Mouse (Mus musculus) midbrain, embryonic 12.5 days (tissue): ENCODE measurements around the gene Sytl2. TPM values are rescaled to one million over a fixed set of nuclear protein-coding genes. Genes with fewer than 3 reads are reported as not detected.

Source experiments
- ATAC-seq: fragments of 200-750 bp; cut with Nextera tagmentation; 2 replicates; pipeline ENCODE4 v1.8.0; 2017; ENCODE audit warnings: low read depth, moderate TSS enrichment, moderate library complexity; ENCODE audit not compliant: low FRiP score
- H3K27ac ChIP-seq: fragments of 300-500 bp; sonication (generic); replicated peaks from 2 replicates; pipeline ENCODE4 v1.5.1; 2016; ENCODE audit warnings: mild to moderate bottlenecking
- H3K27me3 ChIP-seq: fragments of 300-500 bp; sonication (generic); 2 replicates; pipeline ENCODE4 v1.6.1; 2016; ENCODE audit warnings: mild to moderate bottlenecking
- H3K36me3 ChIP-seq: fragments of 300-500 bp; sonication (generic); 2 replicates; pipeline ENCODE4 v1.6.1; 2016
- H3K4me1 ChIP-seq: fragments of 300-500 bp; sonication (generic); 2 replicates; pipeline ENCODE4 v1.6.1; 2016
- H3K4me2 ChIP-seq: fragments of 300-500 bp; sonication (generic); replicated peaks from 2 replicates; pipeline ENCODE4 v1.6.1; 2016; ENCODE audit warnings: mild to moderate bottlenecking, moderate library complexity
- H3K4me3 ChIP-seq: fragments of 300-500 bp; sonication (generic); 2 replicates; pipeline ENCODE4 v1.5.1; 2016; ENCODE audit warnings: mild to moderate bottlenecking
- H3K9ac ChIP-seq: fragments of 300-500 bp; sonication (generic); replicated peaks from 2 replicates; pipeline ENCODE4 v1.6.1; 2016; ENCODE audit warnings: mild to moderate bottlenecking, moderate library complexity
- H3K9me3 ChIP-seq: fragments of 300-500 bp; sonication (generic); 2 replicates; pipeline ENCODE4 v1.6.1; 2016; ENCODE audit warnings: mild to moderate bottlenecking
- WGBS: fragments of 180-500 bp; shearing (Covaris S2); methylation state at CpG from one replicate; pipeline ENCODE4 v1.1.7; 2016; 5-methylcytosine and 5-hydroxymethylcytosine counted together
- polyA plus RNA-seq: library from polyadenylated mRNA; unstranded; fragments of >200 nt; fragmentation: Nextera tagmentation; extraction: Ambion mirVana; gene quantifications from 2 replicates; pipeline ENCODE4 v1.2.1, GENCODE M21; 2016

Gene Sytl2
- polyA plus RNA-seq, 1 experiment from 2014 or later: 3.2 TPM

DNA sequence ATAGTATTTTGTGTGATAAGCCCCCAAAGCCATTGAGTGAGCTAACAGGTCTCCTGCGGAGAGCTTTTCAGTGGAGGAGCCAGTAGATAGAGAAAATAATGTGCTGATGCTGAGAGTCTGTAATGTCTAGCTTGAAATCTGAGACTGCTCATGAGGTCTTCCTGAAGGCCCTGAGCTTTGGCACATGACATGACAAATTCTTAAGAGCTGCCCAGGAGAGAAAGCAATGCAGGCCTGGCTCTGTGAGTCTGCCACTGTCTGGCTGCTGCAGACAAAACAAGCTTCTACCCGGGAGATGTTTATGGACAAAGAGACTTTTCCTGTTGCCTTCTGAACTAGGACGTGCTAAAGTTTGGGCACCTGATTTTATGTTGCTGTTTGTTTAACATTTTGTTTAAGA is 87.7 kb downstream of the Sytl2 start:
- no peaks in the 10 kb centered on the region for H3K27me3 ChIP-seq

DNA sequence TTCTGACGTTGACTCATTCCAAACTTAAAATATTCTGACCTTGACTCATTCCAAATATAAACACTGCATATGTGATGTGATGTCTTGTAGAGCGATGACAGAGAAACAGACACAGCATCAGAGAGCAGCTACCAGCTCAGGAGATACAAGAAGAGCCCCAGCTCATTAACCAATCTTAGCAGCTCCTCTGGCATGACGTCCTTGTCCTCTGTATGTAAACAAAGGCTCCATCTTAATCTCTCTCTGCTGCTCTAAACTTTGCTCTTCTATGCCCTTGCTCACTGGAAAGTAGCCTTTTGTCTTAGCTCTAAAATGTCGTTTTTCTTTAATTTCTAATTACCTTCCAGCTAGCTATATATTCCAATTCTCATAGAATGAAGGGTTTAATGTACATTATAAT is 93.0 kb downstream of the Sytl2 start:
- Histone ChIP-seq H3K9me3 (no peaks in the 10 kb centered on the region), H3K4me1 (no peaks in the 10 kb centered on the region), H3K4me3 (no peak overlapping the region), H3K27me3 (no peaks in the 10 kb centered on the region), H3K36me3 (no peaks in the 10 kb centered on the region), H3K4me2 (no peak overlapping the region), H3K9ac (no peak overlapping the region), H3K27ac (no peak overlapping the region)
- 56% methylated on average over 4 of the region's 4 CpGs for WGBS
- no peak for ATAC-seq

More for the DNA sequence above, 87.7 kb downstream of the Sytl2 start:
- 26% methylated on average over 3 of the region's 3 CpGs for WGBS
- peaks cover 11% of the 10 kb centered on the region for H3K4me1 ChIP-seq
- ATAC-seq: no peak
- no peak overlapping the region for H3K9ac ChIP-seq
- H3K27ac ChIP-seq: no peak overlapping the region
- H3K4me2 ChIP-seq: no peak overlapping the region
- H3K36me3 ChIP-seq: no peaks in the 10 kb centered on the region
- H3K9me3 ChIP-seq: no peaks in the 10 kb centered on the region
- no peak overlapping the region for H3K4me3 ChIP-seq

DNA sequence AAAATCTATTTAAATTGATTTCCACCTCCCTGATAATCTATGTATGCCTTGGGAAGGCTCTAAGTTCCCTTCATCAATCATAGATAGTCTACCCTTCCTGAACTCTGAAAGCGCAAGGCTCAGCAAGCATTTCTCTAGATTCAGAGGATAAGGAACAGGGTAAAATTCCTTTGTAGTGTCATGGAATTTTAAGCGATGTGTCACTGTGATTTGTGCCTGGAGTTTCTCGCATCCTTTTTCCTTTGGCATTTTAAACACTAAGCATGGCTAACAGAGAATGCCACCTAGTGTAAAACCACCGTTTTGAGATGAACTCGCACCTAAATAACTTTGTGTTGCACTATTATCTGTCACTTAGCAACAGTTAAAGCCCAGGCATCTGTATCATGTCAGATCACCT is 93.9 kb downstream of the Sytl2 start:
- H3K27ac ChIP-seq: no peak overlapping the region
- H3K4me1 ChIP-seq: no peaks in the 10 kb centered on the region
- no peak overlapping the region for H3K9ac ChIP-seq
- H3K4me2 ChIP-seq: no peak overlapping the region
- no peak for ATAC-seq
- WGBS: 68% methylated on average over 5 of the region's 5 CpGs
- H3K4me3 ChIP-seq: no peak overlapping the region
- H3K36me3 ChIP-seq: no peaks in the 10 kb centered on the region
- no peaks in the 10 kb centered on the region for H3K27me3 ChIP-seq
- H3K9me3 ChIP-seq: no peaks in the 10 kb centered on the region

DNA sequence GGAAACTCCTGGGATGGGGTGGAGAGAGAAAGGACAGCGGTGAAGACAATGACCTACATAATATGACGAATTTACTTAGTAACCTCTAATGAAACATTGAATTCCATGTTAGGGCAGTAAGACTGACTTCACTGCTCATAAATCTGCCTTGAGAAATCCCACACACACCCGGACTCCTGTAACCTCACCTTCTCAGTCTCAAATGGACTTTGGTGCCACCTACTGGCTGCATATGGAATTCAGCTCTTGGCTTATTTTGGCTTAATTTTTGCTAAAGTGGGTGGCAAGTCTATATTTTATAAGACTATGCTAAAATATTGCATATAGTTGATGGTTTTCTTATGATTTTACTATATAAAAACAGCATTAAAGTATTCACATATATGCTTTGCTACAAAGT is 107.9 kb downstream of the Sytl2 start:
- Histone ChIP-seq H3K9me3 (no peaks in the 10 kb centered on the region), H3K27ac (no peak overlapping the region), H3K4me2 (no peak overlapping the region), H3K4me1 (no peaks in the 10 kb centered on the region), H3K9ac (no peak overlapping the region), H3K4me3 (no peak overlapping the region), H3K36me3 (no peaks in the 10 kb centered on the region), H3K27me3 (no peaks in the 10 kb centered on the region)
- WGBS: 59% methylated on average over 3 of the region's 3 CpGs
- ATAC-seq: peak; percentile 41; the same call in 1 of the 2 replicates

DNA sequence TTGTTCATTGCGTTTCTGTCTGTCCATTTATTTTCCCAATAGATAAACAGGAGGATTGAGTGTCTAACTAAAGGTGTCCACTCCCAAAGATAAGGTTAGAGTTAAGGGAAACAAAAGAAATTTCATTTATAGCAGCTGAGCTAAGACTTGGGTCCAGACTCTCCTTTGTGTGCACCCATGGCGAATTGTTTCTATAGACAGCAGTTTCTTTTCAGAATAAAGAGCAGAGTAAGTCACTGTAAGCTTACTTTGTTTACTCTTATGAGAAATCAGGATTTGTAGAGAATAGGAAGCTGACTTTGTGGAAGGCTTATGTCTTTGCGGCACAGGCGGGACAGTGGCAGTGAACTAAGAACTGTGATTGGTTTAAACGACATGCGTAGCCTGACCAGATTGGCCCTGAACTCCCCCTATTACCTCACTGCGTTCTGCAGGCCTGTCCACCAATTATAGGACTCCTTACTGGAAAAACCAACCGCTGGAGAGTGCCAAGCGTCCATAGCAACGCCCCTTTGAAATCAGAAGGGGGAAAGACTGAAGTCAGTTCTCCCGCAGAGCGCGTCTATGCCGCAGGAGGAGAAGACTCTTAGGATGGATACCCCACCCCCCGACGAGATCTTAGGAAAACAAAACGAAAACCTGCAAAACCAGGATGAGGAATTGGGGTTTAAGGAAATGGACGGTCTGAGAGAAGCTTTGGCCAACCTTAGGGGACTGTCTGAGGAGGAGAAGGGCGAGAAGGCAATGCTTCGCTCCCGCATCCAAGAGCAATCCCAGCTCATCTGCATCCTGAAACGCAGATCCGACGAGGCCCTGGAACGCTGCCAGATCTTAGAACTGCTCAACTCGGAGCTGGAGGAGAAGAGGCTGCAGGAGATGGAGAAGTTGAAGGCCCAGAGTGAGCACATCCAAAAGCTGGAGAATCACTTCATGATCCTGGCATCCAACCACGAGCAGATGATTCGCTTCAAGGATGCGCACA is 124.3 kb downstream of the Sytl2 start, which contains the start of gene Ccdc89:
Gene Ccdc89, plus strand, starts transcription at position 558 of the 982 bp plus-strand sequence.
- WGBS: 19% methylated on average over 29 of the region's 29 CpGs
- peaks cover 7% of the 10 kb centered on the region for H3K4me1 ChIP-seq
- H3K9ac ChIP-seq: peak within 1 kb of the TSS; percentile 31
- H3K36me3 ChIP-seq: no peaks in the 10 kb centered on the region
- ATAC-seq: peak; percentile 100
- peak within 1 kb of the TSS; percentile 60 for H3K4me2 ChIP-seq
- H3K27me3 ChIP-seq: peaks cover 7% of the 10 kb centered on the region
- peak within 1 kb of the TSS; percentile 38 for H3K4me3 ChIP-seq
- no peaks in the 10 kb centered on the region for H3K9me3 ChIP-seq
- H3K27ac ChIP-seq: no peak within 1 kb of the TSS

DNA sequence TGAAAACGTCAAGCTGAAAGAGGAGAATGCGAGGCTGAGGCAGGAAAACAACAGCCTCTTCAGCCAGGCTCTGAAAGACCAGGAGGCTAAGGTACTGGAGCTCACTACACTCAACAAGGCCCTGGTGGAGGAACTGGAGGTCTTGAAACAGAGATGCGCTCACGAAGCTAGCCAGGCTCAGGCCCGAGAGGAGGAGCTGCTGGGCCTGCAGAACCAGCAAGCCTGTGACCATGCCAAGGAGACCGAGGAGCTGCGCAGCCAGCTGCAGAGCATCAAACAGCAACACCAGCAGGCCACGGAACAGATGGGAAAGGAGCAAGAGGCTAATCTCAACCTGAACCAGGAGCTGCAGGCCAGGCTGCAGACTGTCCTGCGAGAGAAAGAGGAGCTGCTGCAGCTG is 125.0 kb downstream of the Sytl2 start:
- Histone ChIP-seq H3K4me3 (peak overlapping the region; percentile 38), H3K4me2 (peak overlapping the region; percentile 60), H3K9me3 (no peaks in the 10 kb centered on the region), H3K36me3 (no peaks in the 10 kb centered on the region), H3K4me1 (peaks cover 7% of the 10 kb centered on the region), H3K27me3 (peaks cover 7% of the 10 kb centered on the region), H3K27ac (no peak overlapping the region), H3K9ac (0 out of 2 replicates have a peak overlapping the region, but pooled peaks have one; percentile 1)
- ATAC-seq: no peak
- 70% methylated on average over 9 of the region's 9 CpGs for WGBS

DNA sequence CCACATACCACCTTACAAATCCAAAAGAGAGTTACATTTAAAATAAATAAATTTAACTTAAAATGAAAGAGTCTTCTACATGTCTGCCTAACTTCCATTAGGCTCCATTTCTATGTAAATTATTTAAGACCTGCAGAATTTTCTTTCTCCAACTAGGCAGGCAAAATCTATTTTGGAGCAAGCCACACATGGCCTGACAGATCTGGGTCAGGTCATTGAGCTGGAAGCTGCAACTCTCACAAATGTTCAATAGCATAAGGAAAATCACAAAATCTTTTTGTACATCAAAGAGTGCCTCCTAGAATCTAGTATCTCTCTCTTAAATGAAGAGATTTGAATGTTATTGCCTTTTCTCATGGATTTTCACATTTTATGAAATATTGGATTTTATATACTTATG is 130.2 kb downstream of the Sytl2 start:
- Histone ChIP-seq H3K9ac (no peak overlapping the region), H3K9me3 (no peaks in the 10 kb centered on the region), H3K27ac (no peak overlapping the region), H3K4me2 (no peak overlapping the region), H3K4me3 (no peak overlapping the region), H3K27me3 (peaks cover 1% of the 10 kb centered on the region; the same call in 1 of the 2 replicates), H3K4me1 (no peaks in the 10 kb centered on the region; the same call in 1 of the 2 replicates), H3K36me3 (no peaks in the 10 kb centered on the region)
- ATAC-seq: no peak

DNA sequence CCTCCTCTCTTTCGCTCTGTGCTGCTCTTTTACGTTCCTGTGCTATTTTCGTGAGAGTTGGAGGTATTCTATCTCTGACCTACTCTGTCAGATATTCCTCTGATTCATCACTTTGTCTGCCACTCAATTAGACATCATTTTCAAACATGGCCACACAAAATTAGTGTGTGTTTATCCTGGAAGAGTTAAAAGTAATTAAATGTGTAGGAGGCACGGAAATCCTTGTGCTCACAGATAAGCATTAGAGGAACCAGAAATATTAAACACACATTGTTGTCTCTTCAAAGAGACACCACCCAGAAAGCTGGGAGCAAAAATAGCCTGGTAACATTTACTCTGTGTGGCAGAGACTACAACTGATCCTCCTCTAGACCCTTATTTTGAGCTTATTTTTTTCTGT is 138.0 kb downstream of the Sytl2 start:
- Histone ChIP-seq H3K4me2 (no peak overlapping the region), H3K36me3 (no peaks in the 10 kb centered on the region), H3K9me3 (no peaks in the 10 kb centered on the region), H3K9ac (no peak overlapping the region), H3K27me3 (no peaks in the 10 kb centered on the region), H3K4me3 (no peak overlapping the region), H3K4me1 (0 out of 2 replicates have a peak, but pooled peaks cover 4% of the 10 kb centered on the region), H3K27ac (no peak overlapping the region)
- no peak for ATAC-seq
- WGBS: 90% methylated on average over 4 of the region's 4 CpGs

DNA sequence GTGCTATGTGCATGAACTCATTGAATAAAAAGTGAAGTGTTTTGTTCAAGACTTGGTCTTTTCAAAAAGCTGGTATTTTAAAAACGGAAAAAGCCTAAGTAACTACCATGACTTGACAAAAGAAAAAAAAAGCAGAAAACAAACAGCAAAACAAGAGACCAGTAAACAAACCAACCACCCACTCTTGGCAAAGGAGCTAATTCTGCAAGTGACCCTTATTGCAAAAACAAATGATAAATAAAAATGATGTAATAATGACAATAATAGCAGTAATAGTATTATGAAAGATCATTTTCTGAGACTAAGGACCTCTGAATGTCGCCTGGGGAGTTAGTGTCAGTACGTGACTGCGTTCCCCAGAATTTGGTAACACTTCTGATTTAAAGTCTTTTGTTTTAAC is 140.0 kb downstream of the Sytl2 start:
- H3K4me2 ChIP-seq: peak overlapping the region; percentile 54
- H3K4me3 ChIP-seq: peak overlapping the region; percentile 96
- 11% methylated on average over 4 of the region's 4 CpGs for WGBS
- 0 out of 2 replicates have a peak, but pooled peaks cover under 1% of the 10 kb centered on the region for H3K36me3 ChIP-seq
- H3K9ac ChIP-seq: peak overlapping the region; percentile 37; the same call in 1 of the 2 replicates
- peak overlapping the region; percentile 99 for H3K27ac ChIP-seq
- no peaks in the 10 kb centered on the region for H3K27me3 ChIP-seq
- peaks cover 6% of the 10 kb centered on the region; the same call in 1 of the 2 replicates for H3K4me1 ChIP-seq
- peak; percentile 20 for ATAC-seq
- no peaks in the 10 kb centered on the region for H3K9me3 ChIP-seq

DNA sequence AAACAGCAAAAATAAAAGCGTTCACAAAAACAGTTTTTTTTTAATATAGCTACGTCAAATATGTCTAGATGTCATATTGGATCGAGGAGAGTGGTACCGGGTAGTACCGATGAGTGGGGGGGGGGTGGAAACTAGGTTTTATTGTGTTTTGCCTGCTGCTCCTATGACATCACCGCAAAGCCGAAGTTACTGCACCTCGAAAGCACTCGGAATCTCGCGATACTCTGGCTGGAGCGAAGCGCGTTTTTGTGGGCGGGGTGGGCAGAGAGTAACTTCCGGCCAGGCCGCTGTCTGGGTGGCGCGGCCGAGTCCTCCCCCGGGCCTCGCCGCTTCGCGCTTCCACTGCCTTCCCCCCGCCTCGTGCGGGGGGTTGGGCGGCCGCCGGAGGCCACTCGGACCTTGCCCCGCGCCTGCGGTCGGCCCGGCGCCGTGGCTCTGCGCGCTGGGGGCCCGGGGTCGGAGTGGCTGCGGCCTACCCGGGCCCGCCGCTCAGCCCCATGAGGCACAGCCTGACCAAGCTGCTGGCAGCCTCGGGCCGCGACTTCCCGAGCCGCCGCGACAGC is 140.5 kb downstream of the Sytl2 start, which contains the start of gene Crebzf:
Gene Crebzf, plus strand, starts transcription at position 212 of the 563 bp plus-strand sequence.
- Histone ChIP-seq H3K4me3 (peak within 1 kb of the TSS; percentile 96), H3K9me3 (no peaks in the 10 kb centered on the region), H3K27ac (peak within 1 kb of the TSS; percentile 99), H3K36me3 (peaks cover 5% of the 10 kb centered on the region; the same call in 1 of the 2 replicates), H3K9ac (peak within 1 kb of the TSS; percentile 98), H3K4me1 (peaks cover 6% of the 10 kb centered on the region; the same call in 1 of the 2 replicates), H3K4me2 (peak within 1 kb of the TSS; percentile 98), H3K27me3 (no peaks in the 10 kb centered on the region)
- peak; percentile 95 for ATAC-seq
- under 1% methylated on average over 54 of the region's 54 CpGs for WGBS

DNA sequence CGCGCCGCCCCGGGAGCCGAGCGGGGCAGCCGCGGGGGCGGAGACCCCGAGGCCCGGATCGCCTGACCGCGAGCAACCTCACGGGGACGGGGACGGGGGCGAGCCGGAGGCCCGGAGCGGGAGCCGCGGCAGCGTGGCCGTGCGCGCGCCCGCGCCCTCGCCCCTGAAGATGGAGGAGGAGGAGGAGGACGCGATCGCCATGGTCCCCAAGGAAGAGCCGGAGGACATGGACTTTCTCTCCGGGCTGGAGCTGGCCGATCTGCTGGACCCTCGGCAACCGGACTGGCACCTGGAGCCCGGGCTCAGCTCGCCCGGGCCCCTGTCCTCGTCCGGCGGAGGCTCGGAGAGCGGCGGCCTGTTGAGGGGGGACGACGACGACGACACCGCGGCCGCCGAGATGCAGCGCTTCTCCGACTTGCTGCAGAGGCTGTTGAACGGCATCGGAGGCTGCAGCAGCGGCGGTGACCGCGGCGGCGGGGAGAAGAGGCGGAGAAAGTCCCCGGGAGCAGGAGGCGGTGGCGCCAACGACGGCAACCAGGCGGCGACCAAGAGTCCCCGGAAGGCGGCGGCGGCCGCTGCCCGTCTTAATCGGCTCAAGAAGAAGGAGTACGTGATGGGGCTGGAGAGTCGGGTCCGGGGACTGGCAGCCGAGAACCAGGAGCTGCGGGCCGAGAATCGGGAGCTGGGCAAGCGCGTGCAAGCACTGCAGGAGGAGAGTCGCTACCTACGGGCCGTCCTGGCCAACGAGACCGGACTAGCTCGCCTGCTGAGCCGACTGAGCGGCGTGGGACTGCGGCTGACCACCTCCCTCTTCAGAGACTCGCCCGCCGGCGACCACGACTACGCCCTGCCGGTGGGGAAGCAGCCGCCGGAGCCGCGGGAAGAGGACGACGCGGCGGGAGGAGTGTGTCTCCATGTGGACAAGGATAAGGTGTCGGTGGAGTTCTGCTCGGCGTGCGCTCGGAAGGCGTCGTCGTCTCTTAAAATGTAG is 141.3 kb downstream of the Sytl2 start:
- ATAC-seq: peak; percentile 73
- Histone ChIP-seq H3K9me3 (no peaks in the 10 kb centered on the region), H3K4me3 (peak overlapping the region; percentile 96), H3K9ac (peak overlapping the region; percentile 98), H3K4me1 (peaks cover 6% of the 10 kb centered on the region; the same call in 1 of the 2 replicates), H3K27me3 (no peaks in the 10 kb centered on the region), H3K4me2 (peak overlapping the region; percentile 98), H3K36me3 (peaks cover 7% of the 10 kb centered on the region; the same call in 1 of the 2 replicates), H3K27ac (peak overlapping the region; percentile 99)
- WGBS: under 1% methylated on average over 113 of the region's 123 CpGs
